Mouse (Mus musculus) forebrain, embryonic 15.5 days (tissue): Measurements from ENCODE around the gene Prdm16. TPM values are rescaled to one million over a fixed set of nuclear protein-coding genes. Genes with fewer than 3 reads are reported as not detected.
A peak's percentile ranks its signal among the peaks of the same experiment; 100 is the strongest.

Experiments used
- ATAC-seq: fragments of 200-750 bp; cut with Nextera tagmentation; replicated peaks from 2 replicates; pipeline ENCODE4 v1.8.0; 2017; ENCODE audit warnings: mild to moderate bottlenecking, moderate TSS enrichment, moderate library complexity
- H3K27ac ChIP-seq: fragments of 300-500 bp; sonication (generic); replicated peaks from 2 replicates; pipeline ENCODE4 v1.5.1; 2015; ENCODE audit warnings: mild to moderate bottlenecking, inconsistent platforms
- H3K27me3 ChIP-seq: fragments of 300-500 bp; sonication (generic); 2 replicates; pipeline ENCODE4 v1.6.1; 2015; ENCODE audit warnings: inconsistent platforms
- H3K36me3 ChIP-seq: fragments of 300-500 bp; sonication (generic); 2 replicates; pipeline ENCODE4 v1.6.1; 2015; ENCODE audit warnings: mild to moderate bottlenecking, inconsistent platforms
- H3K4me1 ChIP-seq: fragments of 300-500 bp; sonication (generic); 2 replicates; pipeline ENCODE4 v1.6.1; 2015; ENCODE audit warnings: inconsistent platforms
- H3K4me2 ChIP-seq: fragments of 300-500 bp; sonication (generic); replicated peaks from 2 replicates; pipeline ENCODE4 v1.6.1; 2015; ENCODE audit warnings: mild to moderate bottlenecking, inconsistent platforms
- H3K4me3 ChIP-seq: fragments of 300-500 bp; sonication (generic); 2 replicates; pipeline ENCODE4 v1.5.1; 2015; ENCODE audit warnings: mild to moderate bottlenecking, inconsistent platforms
- H3K9ac ChIP-seq: fragments of 300-500 bp; sonication (generic); replicated peaks from 2 replicates; pipeline ENCODE4 v1.6.1; 2015; ENCODE audit warnings: mild to moderate bottlenecking, inconsistent platforms
- H3K9me3 ChIP-seq: fragments of 300-500 bp; sonication (generic); 2 replicates; pipeline ENCODE4 v1.6.1; 2016; ENCODE audit warnings: inconsistent platforms
- WGBS: fragments of 180-500 bp; shearing (Covaris S2); methylation state at CpG from one replicate; pipeline ENCODE4 v1.1.7; 2015; ENCODE audit warnings: mixed read lengths; 5-methylcytosine and 5-hydroxymethylcytosine counted together
- polyA plus RNA-seq: library from polyadenylated mRNA; unstranded; fragments of >200 nt; fragmentation: Nextera tagmentation; extraction: Ambion mirVana; gene quantifications from 2 replicates; pipeline ENCODE4 v1.2.1, GENCODE M21; 2015

Gene Prdm16
- polyA plus RNA-seq, 1 experiment from 2014 or later = 33.5 TPM

DNA sequence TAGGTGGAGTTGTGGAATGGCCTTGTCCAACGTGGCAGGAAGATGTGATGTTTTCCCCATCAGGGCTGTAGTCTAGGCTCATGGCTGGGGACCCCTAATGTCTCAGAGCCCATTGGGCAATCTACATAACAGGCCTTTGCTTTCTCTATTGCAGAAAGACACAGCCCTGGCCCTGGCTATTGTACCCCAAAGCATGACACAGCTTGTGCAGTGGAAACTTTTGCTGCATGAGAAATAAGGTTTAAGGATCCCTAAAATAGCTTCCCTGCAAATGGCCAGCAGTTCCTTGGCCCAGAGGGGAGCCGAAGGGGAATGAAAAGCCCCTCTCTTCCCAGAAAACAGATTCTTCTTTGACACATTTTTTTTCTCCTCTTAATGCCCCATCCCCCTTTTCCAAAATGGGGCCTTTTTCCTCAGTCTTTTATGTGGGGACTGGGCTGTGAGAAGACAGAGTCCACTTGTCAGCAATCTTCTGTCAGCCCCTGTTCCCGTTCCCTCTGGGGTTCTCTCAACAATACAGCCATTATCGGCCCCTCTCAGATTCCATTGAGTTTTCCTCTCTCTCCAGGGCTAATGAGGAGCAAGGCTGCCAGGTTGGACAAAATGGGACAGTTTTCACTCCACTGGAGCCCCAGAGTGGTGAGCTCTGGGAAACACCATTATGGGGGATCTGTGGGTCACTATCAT lies 323.6 kb downstream of the Prdm16 start:
- no peaks in the 10 kb centered on the region for H3K9me3 ChIP-seq
- no peak overlapping the region for H3K4me3 ChIP-seq
- H3K4me1 ChIP-seq = peaks cover 8% of the 10 kb centered on the region; the same call in 1 of the 2 replicates
- H3K27me3 ChIP-seq = no peaks in the 10 kb centered on the region
- ATAC-seq = peak; percentile 81
- WGBS = 12% methylated on average over 4 of the region's 4 CpGs
- H3K4me2 ChIP-seq = no peak overlapping the region
- H3K27ac ChIP-seq = peak overlapping the region; percentile 58
- H3K36me3 ChIP-seq = no peaks in the 10 kb centered on the region
- no peak overlapping the region for H3K9ac ChIP-seq

DNA sequence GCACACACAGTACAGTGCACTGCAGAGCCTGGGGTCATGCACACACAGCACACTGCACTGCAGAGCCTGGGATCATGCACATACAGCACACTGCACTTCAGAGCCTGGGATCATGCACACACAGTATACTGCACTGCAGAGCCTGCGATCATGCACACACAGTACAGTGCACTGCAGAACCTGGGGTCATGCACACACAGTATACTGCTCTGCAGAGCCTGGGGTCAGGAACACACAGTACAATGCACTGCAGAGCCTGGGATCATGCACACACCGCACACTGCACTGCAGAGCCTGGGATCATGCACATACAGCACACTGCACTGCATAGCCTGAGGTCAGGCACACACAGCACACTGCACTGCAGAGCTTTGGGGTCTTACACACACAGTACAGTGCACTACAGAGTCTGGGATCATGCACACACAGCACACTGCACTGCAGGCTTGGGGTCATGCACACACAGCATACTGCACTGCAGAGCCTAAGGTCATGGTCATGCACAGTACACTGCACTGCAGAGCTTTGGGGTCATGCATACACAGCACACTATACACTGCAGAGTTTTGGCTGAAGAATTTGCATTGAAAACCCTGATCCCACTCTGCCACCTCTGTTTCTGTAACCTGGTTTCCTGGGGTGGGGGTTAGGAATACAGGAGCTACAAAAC lies 324.4 kb downstream of the Prdm16 start:
- Histone ChIP-seq H3K4me3 (no peak overlapping the region), H3K27ac (peak overlapping the region; percentile 58), H3K4me2 (no peak overlapping the region), H3K36me3 (no peaks in the 10 kb centered on the region), H3K9me3 (no peaks in the 10 kb centered on the region), H3K4me1 (peaks cover 8% of the 10 kb centered on the region; the same call in 1 of the 2 replicates), H3K27me3 (no peaks in the 10 kb centered on the region), H3K9ac (no peak overlapping the region)
- WGBS = 97% methylated on average over 2 of the region's 2 CpGs
- peak; percentile 47; the same call in 1 of the 2 replicates for ATAC-seq

DNA sequence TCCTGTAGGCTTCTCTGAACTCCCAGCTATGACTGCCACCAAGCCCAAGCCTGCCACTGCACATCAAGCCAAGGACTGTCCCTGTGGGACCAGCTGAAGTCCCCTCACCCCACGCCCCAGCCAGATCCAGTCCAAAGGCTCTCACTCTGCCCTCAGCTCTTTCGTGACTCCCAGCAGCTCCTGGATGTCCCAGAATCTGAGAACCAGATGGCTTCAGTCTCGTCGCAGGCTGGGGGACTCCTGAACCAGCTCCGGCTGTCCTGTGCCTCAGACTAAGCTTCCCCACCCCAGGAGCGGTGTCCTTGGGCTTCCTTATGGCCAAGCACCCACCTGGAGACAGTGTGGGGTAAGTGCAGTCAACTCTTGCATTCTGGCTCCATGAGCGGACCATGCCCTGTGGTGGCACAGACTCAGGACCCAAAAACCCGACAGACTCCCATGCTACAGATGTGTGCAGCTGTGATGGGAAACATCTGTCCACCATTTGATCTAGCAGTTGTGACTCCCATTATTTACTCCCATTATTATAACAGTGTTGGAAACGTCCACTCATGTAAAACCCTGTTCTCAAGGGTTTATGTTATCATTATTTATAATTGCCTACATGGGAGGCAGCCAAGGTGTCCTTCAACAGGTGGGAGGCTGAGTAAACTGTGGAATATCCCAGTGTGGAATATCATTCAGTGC lies 326.0 kb downstream of the Prdm16 start:
- no peak for ATAC-seq
- WGBS = 90% methylated on average over 9 of the region's 9 CpGs
- Histone ChIP-seq H3K9me3 (no peaks in the 10 kb centered on the region), H3K27me3 (no peaks in the 10 kb centered on the region), H3K4me1 (peaks cover 8% of the 10 kb centered on the region; the same call in 1 of the 2 replicates), H3K36me3 (no peaks in the 10 kb centered on the region), H3K9ac (no peak overlapping the region), H3K4me2 (no peak overlapping the region), H3K27ac (no peak overlapping the region), H3K4me3 (no peak overlapping the region)

DNA sequence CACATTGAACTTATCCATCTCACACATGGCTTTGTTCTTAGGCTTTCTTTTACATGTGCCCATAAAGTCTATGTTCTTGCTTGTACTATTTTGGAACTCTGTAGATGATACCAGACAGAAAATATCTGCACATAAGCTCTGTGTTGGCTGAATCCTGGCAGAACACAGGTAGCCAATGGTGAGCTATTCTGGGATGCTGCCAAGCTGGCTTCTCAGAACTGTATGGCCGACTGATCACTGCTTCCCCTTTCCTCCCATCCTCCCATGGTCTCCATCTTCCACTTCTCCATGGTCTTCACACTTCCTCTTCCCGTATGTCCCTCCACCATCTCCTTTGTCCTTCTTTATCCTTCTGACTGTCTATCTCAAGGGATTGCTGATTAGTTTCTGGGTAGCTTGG lies 327.5 kb downstream of the Prdm16 start:
- Histone ChIP-seq H3K27ac (no peak overlapping the region), H3K27me3 (no peaks in the 10 kb centered on the region), H3K9me3 (no peaks in the 10 kb centered on the region), H3K4me1 (peaks cover 8% of the 10 kb centered on the region; the same call in 1 of the 2 replicates), H3K4me3 (no peak overlapping the region), H3K4me2 (no peak overlapping the region), H3K9ac (no peak overlapping the region), H3K36me3 (no peaks in the 10 kb centered on the region)
- WGBS = 87% methylated on average over 2 of the region's 2 CpGs
- ATAC-seq = no peak

DNA sequence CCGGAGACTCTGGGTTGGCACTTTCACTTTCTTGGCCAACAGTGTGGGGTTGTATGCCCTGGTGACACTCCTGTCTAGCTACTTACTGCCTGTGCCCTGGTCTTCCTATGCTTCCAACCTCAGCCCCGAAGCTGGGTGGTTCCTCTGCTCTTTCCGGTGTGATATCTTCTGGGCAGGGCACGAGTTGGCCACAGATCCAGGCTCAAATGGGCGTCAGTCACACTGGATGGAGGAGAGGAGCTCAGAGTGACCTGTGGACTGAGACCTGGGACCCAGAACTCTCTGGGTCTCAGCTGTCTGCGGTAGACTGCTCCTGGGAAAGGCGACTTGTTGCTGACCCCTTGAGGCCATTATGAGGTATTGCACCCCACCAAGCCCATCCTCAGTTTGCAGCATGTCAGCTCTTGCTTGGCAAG lies 335.2 kb downstream of the Prdm16 start, which contains the start of gene Arhgef16:
Arhgef16 (minus strand) TSS at position 211 of the 416 bp plus-strand sequence.
- peaks cover 10% of the 10 kb centered on the region for H3K4me1 ChIP-seq
- H3K36me3 ChIP-seq = no peaks in the 10 kb centered on the region
- H3K9ac ChIP-seq = no peak within 1 kb of the TSS
- H3K4me3 ChIP-seq = no peak within 1 kb of the TSS
- ATAC-seq = no peak; the same call in 1 of the 2 replicates
- H3K27me3 ChIP-seq = peaks cover 32% of the 10 kb centered on the region
- H3K4me2 ChIP-seq = no peak within 1 kb of the TSS
- no peaks in the 10 kb centered on the region for H3K9me3 ChIP-seq
- WGBS = 32% methylated on average over 7 of the region's 7 CpGs
- no peak within 1 kb of the TSS for H3K27ac ChIP-seq

DNA sequence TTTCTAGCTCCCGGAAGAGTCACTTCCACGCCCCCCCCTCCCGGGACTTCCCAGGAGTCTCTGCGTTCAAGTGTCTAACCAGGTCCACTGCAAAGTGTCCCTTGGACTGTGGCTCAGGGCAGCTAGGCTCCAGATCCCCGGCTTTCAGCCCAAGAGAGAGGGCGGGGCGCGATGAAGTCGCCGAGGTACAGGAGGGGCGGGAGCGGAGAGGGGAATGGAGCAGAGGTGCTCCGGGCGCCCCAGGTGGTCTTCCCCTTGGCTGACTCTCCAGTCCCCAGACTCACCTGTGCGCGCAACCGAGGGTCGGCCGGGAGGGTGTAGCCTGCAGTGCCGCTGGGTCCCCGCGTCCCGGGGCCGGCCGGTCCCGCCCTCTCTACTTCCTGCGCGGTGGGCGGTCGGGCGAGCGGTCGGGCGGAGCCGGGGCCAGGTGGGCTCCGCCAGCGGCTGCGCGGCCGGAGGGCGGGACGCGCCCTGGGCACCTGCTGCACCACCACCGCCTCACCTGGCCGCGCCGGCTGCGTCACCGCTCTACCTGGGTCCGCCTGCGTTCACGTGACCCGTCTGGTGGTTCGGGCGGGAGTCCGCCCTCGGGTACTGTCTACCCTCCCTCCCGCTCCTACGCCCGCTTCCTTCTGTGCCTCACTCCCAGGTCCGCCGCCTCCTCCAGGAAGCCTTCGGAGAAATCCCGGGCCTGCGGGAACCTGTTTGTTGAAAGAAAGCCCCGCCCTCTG lies 337.0 kb downstream of the Prdm16 start:
- H3K27me3 ChIP-seq = peaks cover 32% of the 10 kb centered on the region
- peak overlapping the region; percentile 44 for H3K4me3 ChIP-seq

DNA sequence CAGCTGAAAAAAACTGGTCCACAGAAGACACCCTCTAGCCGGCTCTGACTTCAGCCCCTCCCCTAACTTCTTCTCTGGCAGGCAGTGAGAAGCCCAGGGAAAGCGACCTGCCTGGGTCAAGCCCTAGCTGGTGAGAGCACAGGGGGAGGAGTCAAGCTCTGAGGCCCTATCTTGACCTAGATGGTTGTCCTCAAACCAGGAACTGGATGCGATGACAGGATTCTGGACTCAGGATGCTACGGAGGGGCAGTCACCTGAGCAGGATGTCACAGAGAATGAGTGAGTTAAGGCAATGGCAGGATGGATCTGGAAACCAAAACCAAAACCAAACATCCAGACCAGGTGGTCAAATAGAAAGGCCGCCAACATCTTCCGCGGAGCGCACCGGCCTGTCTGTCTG lies 338.9 kb downstream of the Prdm16 start:
- Histone ChIP-seq H3K4me3 (no peak overlapping the region), H3K27me3 (peaks cover 32% of the 10 kb centered on the region), H3K4me2 (no peak overlapping the region), H3K9me3 (no peaks in the 10 kb centered on the region), H3K27ac (no peak overlapping the region), H3K4me1 (peaks cover 10% of the 10 kb centered on the region), H3K9ac (no peak overlapping the region), H3K36me3 (no peaks in the 10 kb centered on the region)
- no peak for ATAC-seq
- 34% methylated on average over 9 of the region's 9 CpGs for WGBS

More for the DNA sequence above, 337.0 kb downstream of the Prdm16 start:
- H3K4me2 ChIP-seq = peak overlapping the region; percentile 75
- H3K9ac ChIP-seq = 0 out of 2 replicates have a peak overlapping the region, but pooled peaks have one; percentile 30
- ATAC-seq = no peak
- H3K36me3 ChIP-seq = no peaks in the 10 kb centered on the region
- peaks cover 10% of the 10 kb centered on the region for H3K4me1 ChIP-seq
- no peak overlapping the region for H3K27ac ChIP-seq
- WGBS = under 1% methylated on average over 61 of the region's 66 CpGs
- H3K9me3 ChIP-seq = no peaks in the 10 kb centered on the region

DNA sequence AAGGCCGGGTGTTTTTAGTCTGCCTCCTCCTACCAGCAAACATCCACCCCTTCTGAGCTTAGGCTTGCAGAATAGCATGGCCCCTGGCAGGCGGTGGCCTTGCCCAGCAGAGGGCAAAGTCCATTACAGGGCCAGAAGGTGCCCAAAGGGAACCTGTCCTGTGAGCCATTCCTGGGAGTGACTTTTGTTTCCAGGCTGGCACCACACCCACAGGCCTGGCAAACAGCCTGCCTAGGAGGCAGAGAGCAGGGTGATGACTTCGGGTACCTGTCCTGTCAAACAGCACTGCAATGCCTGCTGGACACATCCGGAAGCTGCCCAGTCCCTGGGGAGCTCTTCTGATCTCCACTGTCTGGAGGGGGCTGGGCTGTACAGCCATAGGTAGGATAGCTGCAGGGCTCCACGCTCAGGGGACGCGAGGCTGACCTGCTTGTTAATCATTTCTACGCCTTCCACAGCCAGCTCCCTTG lies 342.4 kb downstream of the Prdm16 start:
- Histone ChIP-seq H3K9me3 (no peaks in the 10 kb centered on the region), H3K27me3 (peaks cover 10% of the 10 kb centered on the region), H3K36me3 (no peaks in the 10 kb centered on the region), H3K4me1 (no peaks in the 10 kb centered on the region), H3K9ac (no peak overlapping the region), H3K4me2 (no peak overlapping the region), H3K4me3 (no peak overlapping the region), H3K27ac (no peak overlapping the region)
- ATAC-seq = no peak
- WGBS = 71% methylated on average over 8 of the region's 8 CpGs

DNA sequence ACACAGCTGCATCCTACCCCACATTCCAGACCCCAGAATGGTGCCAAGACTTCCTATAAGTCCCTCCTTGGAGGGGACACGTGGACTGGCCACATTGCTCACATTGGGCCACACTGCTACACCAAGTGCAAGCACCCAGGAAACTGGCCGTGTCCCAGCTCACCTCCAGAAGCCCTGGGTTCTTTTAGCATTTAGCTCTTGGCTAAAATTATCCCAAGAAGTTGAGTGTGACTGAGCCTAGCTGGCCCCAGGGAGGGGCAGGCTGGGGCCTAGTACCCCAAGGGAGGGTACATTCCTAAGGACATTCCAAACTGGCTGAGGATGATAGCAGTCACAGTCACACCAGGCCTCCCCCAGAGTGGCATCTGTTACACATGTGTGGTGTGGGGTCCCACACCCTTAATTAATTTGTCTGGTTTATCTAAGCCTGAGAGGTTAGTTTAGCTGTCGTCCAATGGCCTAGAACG lies 342.9 kb downstream of the Prdm16 start:
- 72% methylated on average over 4 of the region's 4 CpGs for WGBS
- Histone ChIP-seq H3K9me3 (no peaks in the 10 kb centered on the region), H3K27me3 (peaks cover 5% of the 10 kb centered on the region; the same call in 1 of the 2 replicates), H3K4me2 (no peak overlapping the region), H3K4me3 (no peak overlapping the region), H3K27ac (no peak overlapping the region), H3K9ac (no peak overlapping the region), H3K4me1 (no peaks in the 10 kb centered on the region), H3K36me3 (no peaks in the 10 kb centered on the region)
- ATAC-seq = no peak

DNA sequence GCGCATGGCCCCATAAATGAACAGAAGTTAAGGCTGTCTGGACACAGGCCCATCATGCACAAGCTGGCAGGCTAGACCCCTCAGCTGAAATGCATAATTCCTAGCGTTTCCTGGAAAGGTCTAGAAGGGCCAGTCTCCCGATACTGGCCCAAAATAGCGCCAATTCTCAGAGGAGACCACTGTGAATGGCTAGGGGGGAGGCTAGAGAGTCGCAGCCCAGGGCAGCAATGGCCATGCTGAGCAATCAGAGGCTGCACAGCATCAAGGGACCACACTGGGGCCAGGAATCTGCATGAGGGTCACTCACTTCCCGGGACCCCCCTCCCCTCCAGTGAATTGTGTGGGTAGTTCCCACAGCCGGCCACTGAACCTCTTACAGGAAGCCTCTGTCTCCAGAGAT lies 353.0 kb downstream of the Prdm16 start:
- no peak overlapping the region for H3K27ac ChIP-seq
- no peak overlapping the region for H3K4me3 ChIP-seq
- H3K9ac ChIP-seq = no peak overlapping the region
- no peak overlapping the region for H3K4me2 ChIP-seq
- 72% methylated on average over 7 of the region's 7 CpGs for WGBS
- H3K27me3 ChIP-seq = no peaks in the 10 kb centered on the region
- H3K9me3 ChIP-seq = no peaks in the 10 kb centered on the region
- no peaks in the 10 kb centered on the region for H3K36me3 ChIP-seq
- H3K4me1 ChIP-seq = no peaks in the 10 kb centered on the region
- ATAC-seq = no peak

DNA sequence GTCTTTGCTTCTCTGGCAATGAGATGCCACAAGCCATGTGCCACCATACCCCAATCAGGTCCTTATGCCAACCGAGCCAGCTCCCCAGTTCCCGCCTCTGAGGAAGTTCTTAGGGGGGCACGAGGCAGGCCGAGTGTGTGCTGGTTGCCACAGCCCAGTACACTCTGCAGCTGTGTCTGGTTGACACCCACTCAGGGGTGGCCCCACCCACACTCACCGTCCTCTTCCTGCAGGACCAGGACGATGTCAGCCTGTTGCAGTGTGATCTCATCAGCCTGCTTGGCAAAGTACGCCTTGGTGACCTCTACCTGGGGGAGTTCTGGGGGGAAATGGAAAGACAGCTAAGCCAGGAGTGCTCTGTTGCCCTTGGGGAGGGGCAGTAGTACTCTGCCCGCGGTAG lies 357.2 kb downstream of the Prdm16 start:
- H3K4me1 ChIP-seq = no peaks in the 10 kb centered on the region
- no peak overlapping the region for H3K27ac ChIP-seq
- H3K27me3 ChIP-seq = no peaks in the 10 kb centered on the region
- no peak overlapping the region for H3K9ac ChIP-seq
- H3K4me2 ChIP-seq = no peak overlapping the region
- no peaks in the 10 kb centered on the region for H3K36me3 ChIP-seq
- H3K9me3 ChIP-seq = no peaks in the 10 kb centered on the region
- H3K4me3 ChIP-seq = no peak overlapping the region
- 88% methylated on average over 9 of the region's 9 CpGs for WGBS
- ATAC-seq = no peak
